Mouse (Mus musculus) cerebellum, adult 2 months (tissue): ENCODE results near the gene Cfap61.

Source experiments
- CTCF ChIP-seq: fragments of 200-500 bp; IDR thresholded peaks from 2 replicates; pipeline ENCODE4 v1.5.1; 2011; ENCODE audit warnings: low read depth, mild to moderate bottlenecking, control low read depth, low read length, moderate library complexity, borderline replicate concordance; ENCODE audit not compliant: insufficient read depth
- POLR2A ChIP-seq: fragments of 200-500 bp; IDR thresholded peaks from 2 replicates; pipeline ENCODE4 v1.6.1; 2011; ENCODE audit warnings: low read length, control low read depth, borderline replicate concordance; ENCODE audit not compliant: insufficient read depth

DNA sequence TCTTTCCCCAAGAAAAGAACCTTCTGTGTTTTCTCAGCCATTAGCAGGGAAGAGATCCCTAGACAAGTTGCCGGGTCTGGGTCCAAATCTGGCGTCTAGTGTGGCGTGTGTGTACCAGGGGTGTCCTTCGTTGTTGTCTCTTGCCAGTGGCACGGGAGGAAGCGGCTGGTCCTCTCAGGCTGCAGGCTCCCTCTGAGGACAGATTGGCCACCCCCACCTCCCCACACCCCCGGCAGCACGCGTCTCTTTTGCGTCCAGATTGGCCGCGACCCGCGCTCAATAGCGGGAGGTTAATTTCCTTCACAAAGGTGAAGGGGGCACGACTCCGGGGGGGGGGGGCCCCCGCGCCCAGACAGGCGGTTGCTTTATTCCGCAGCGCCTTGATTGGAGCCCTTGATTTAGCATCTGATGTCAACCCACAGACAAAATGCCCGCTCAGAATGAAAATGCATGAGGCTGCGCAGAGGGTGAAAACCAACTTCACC, 286.0 kb downstream of the Cfap61 start:
- TF ChIP-seq POLR2A (no peak), CTCF (no peak)
